Mouse (Mus musculus) cortical plate, adult 2 months (tissue): ENCODE measurements around the gene Ifit3b. TPM values are rescaled to one million over a fixed set of nuclear protein-coding genes. Genes with fewer than 3 reads are reported as not detected.
"Not testable (repeated sequence)": the region's sequence is repeated elsewhere in the genome, so short reads cannot be mapped to it uniquely, and the experiment has no call there.

ENCODE experiments used
- H3K27ac ChIP-seq: fragments of 200-500 bp; 2 replicates; pipeline ENCODE4 v1.5.1; 2012; ENCODE audit warnings: low read length, control low read depth, inconsistent platforms; ENCODE audit not compliant: insufficient read depth
- H3K4me1 ChIP-seq: fragments of 200-500 bp; 2 replicates; pipeline ENCODE4 v1.6.1; 2011; ENCODE audit warnings: low read length; ENCODE audit not compliant: control insufficient read depth, insufficient read depth
- H3K4me3 ChIP-seq: fragments of 200-500 bp; 2 replicates; pipeline ENCODE4 v1.5.1; 2011; ENCODE audit warnings: mild to moderate bottlenecking, low read length, control low read depth; ENCODE audit not compliant: insufficient read depth
- CTCF ChIP-seq: fragments of 200-500 bp; IDR thresholded peaks from 2 replicates; pipeline ENCODE4 v1.5.1; 2011; ENCODE audit warnings: mild to moderate bottlenecking, control low read depth, low read length; ENCODE audit not compliant: insufficient read depth; ENCODE audit errors: extremely low read depth
- POLR2A ChIP-seq: fragments of 200-500 bp; IDR thresholded peaks from 2 replicates; pipeline ENCODE4 v1.6.1; 2011; ENCODE audit warnings: mild to moderate bottlenecking, low read length, control low read depth; ENCODE audit not compliant: insufficient read depth; ENCODE audit errors: extremely low read depth
- polyA plus RNA-seq: library from polyadenylated mRNA; depleted of rRNA; stranded (reverse); fragments of >200 nt; gene quantifications from 2 replicates; pipeline ENCODE4 v1.2.3, GENCODE M21; 2012

The Ifit3b gene
- polyA plus RNA-seq, 1 experiment = 6.0 TPM

- no peak for TF ChIP-seq CTCF
- no peak for TF ChIP-seq POLR2A
- no peak overlapping the region for H3K4me3 ChIP-seq
These were observed 13.1 kb downstream of the Ifit3b start for GRCm38 (mm10) chr19:34620871-34621270.

GRCm38 (mm10) chr19:34623781-34624180 lies 16.0 kb downstream of the Ifit3b start:
- TF ChIP-seq POLR2A = no peak
- TF ChIP-seq CTCF = no peak
- Histone ChIP-seq H3K4me3 (no peak overlapping the region), H3K4me1 (no peaks in the 10 kb centered on the region), H3K27ac (no peak overlapping the region)

More at GRCm38 (mm10) chr19:34620871-34621270, 13.1 kb downstream of the Ifit3b start:
- no peaks in the 10 kb centered on the region for H3K4me1 ChIP-seq
- no peak overlapping the region for H3K27ac ChIP-seq

GRCm38 (mm10) chr19:34624663-34625062 lies 16.9 kb downstream of the Ifit3b start:
- TF ChIP-seq CTCF (no peak), POLR2A (no peak)
- Histone ChIP-seq H3K4me1 (no peaks in the 10 kb centered on the region), H3K27ac (no peak overlapping the region), H3K4me3 (no peak overlapping the region)

GRCm38 (mm10) chr19:34627496-34627895 lies 19.7 kb downstream of the Ifit3b start:
- TF ChIP-seq CTCF = no peak
- TF ChIP-seq POLR2A = no peak
- H3K27ac ChIP-seq = no peak overlapping the region
- H3K4me3 ChIP-seq = no peak overlapping the region
- no peaks in the 10 kb centered on the region for H3K4me1 ChIP-seq

- TF ChIP-seq CTCF (no peak), POLR2A (no peak)
- no peak overlapping the region for H3K27ac ChIP-seq
- H3K4me3 ChIP-seq = no peak overlapping the region
- no peaks in the 10 kb centered on the region for H3K4me1 ChIP-seq
These were observed 23.7 kb downstream of the Ifit3b start for GRCm38 (mm10) chr19:34631487-34631886.

GRCm38 (mm10) chr19:34633484-34633883 lies 25.7 kb downstream of the Ifit3b start:
- Histone ChIP-seq H3K27ac (no peak overlapping the region), H3K4me3 (no peak overlapping the region), H3K4me1 (no peaks in the 10 kb centered on the region)
- TF ChIP-seq CTCF (no peak), POLR2A (no peak)

- Histone ChIP-seq H3K4me1 (no peaks in the 10 kb centered on the region), H3K27ac (no peak overlapping the region), H3K4me3 (no peak overlapping the region)
- TF ChIP-seq CTCF (peak; percentile 81), POLR2A (no peak)
These were observed 29.3 kb downstream of the Ifit3b start for GRCm38 (mm10) chr19:34636933-34637557.

GRCm38 (mm10) chr19:34640623-34641022 lies 32.9 kb downstream of the Ifit3b start, which contains the start of the genes Ifit1bl2 and Ifit1:
Gene Ifit1bl2, minus strand, starts transcription at chr19:34640743.
Gene Ifit1, plus strand, starts transcription at chr19:34640871.
- no peak within 1 kb of the TSS; the same call in 1 of the 2 replicates for H3K4me3 ChIP-seq
- no peaks in the 10 kb centered on the region for H3K4me1 ChIP-seq
- H3K27ac ChIP-seq = no peak within 1 kb of the TSS
- TF ChIP-seq CTCF = no peak
- no peak for TF ChIP-seq POLR2A

- Histone ChIP-seq H3K27ac (no peak overlapping the region), H3K4me3 (no peak overlapping the region), H3K4me1 (no peaks in the 10 kb centered on the region)
- TF ChIP-seq POLR2A (no peak), CTCF (no peak)
These were observed 34.8 kb downstream of the Ifit3b start for GRCm38 (mm10) chr19:34642616-34643015.

- H3K27ac ChIP-seq, H3K4me3 ChIP-seq, H3K4me1 ChIP-seq: not testable (repeated sequence)
These were observed 39.9 kb downstream of the Ifit3b start for GRCm38 (mm10) chr19:34647630-34648029.

- H3K27ac ChIP-seq = no peak overlapping the region
- no peak overlapping the region for H3K4me3 ChIP-seq
- H3K4me1 ChIP-seq = no peaks in the 10 kb centered on the region
- no peak for TF ChIP-seq POLR2A
These were observed 42.5 kb downstream of the Ifit3b start for GRCm38 (mm10) chr19:34650276-34650675.
